Mouse (Mus musculus) 416B (cell line): ENCODE data around the gene Rarg.

Experiments
- DNase-seq: peaks from one replicate; pipeline ENCODE4 v3.0.0; 2011; ENCODE audit warnings: low read depth

The Rarg gene

GRCm38 (mm10) chr15:102258076-102258470 is 756 bp upstream of the Rarg start:
- DNase-seq, result peak; percentile 14

- DNase-seq, result no peak
Observed at GRCm38 (mm10) chr15:102256431-102257201, 701 bp downstream of the Rarg start.

- no peak for DNase-seq
Observed at GRCm38 (mm10) chr15:102255547-102256255, 1.6 kb downstream of the Rarg start.

- DNase-seq, result no peak
Observed at GRCm38 (mm10) chr15:102250521-102250920, 6.8 kb downstream of the Rarg start.

GRCm38 (mm10) chr15:102249967-102250366 is 7.3 kb downstream of the Rarg start:
- no peak for DNase-seq

GRCm38 (mm10) chr15:102249251-102249691 is 8.0 kb downstream of the Rarg start:
- DNase-seq, result no peak

GRCm38 (mm10) chr15:102248812-102249191 is 8.5 kb downstream of the Rarg start:
- DNase-seq, result no peak

GRCm38 (mm10) chr15:102248131-102248811 is 9.0 kb downstream of the Rarg start:
- DNase-seq, result peak; percentile 29

GRCm38 (mm10) chr15:102247252-102248130 is 9.8 kb downstream of the Rarg start:
- peak; percentile 89 for DNase-seq

- peak; percentile 96 for DNase-seq
Observed at GRCm38 (mm10) chr15:102246866-102247251, 10.5 kb downstream of the Rarg start.

GRCm38 (mm10) chr15:102245891-102246741 is 11.2 kb downstream of the Rarg start:
- peak; percentile 94 for DNase-seq

GRCm38 (mm10) chr15:102245461-102245881 is 11.8 kb downstream of the Rarg start:
- DNase-seq, result peak; percentile 13

- peak; percentile 59 for DNase-seq
Observed at GRCm38 (mm10) chr15:102244306-102245191, 12.8 kb downstream of the Rarg start.

- peak; percentile 95 for DNase-seq
Observed at GRCm38 (mm10) chr15:102243229-102244190, 13.8 kb downstream of the Rarg start.

GRCm38 (mm10) chr15:102242404-102243228 is 14.7 kb downstream of the Rarg start:
- no peak for DNase-seq

- peak; percentile 27 for DNase-seq
Observed at GRCm38 (mm10) chr15:102240607-102241006, 16.7 kb downstream of the Rarg start.

GRCm38 (mm10) chr15:102239851-102240250 is 17.5 kb downstream of the Rarg start:
- DNase-seq, result no peak

GRCm38 (mm10) chr15:102239260-102239590 is 18.1 kb downstream of the Rarg start:
- DNase-seq, result peak; percentile 82
